Mouse (Mus musculus) heart, adult 2 months (tissue): ENCODE measurements around the gene Lrrc10b.

ENCODE experiments used
- CTCF ChIP-seq: fragments of 200-600 bp; IDR thresholded peaks from 2 replicates; pipeline ENCODE4 v1.8.1; 2022; ENCODE audit warnings: antibody characterized with exemption, mild to moderate bottlenecking, moderate library complexity
- EP300 ChIP-seq: fragments of 200-500 bp; IDR thresholded peaks from 2 replicates; pipeline ENCODE4 v1.6.1; 2011; ENCODE audit warnings: low read depth, low read length, control low read depth; ENCODE audit not compliant: insufficient read depth
- POLR2A ChIP-seq: fragments of 200-500 bp; IDR thresholded peaks from 2 replicates; pipeline ENCODE4 v1.6.1; 2011; ENCODE audit warnings: mild to moderate bottlenecking, low read depth, low read length, control low read depth; ENCODE audit not compliant: insufficient read depth

GRCm38 (mm10) chr19:10459907-10460306 is 2.6 kb upstream of the Lrrc10b start:
- TF ChIP-seq POLR2A: no peak
- no peak for TF ChIP-seq CTCF
- no peak for TF ChIP-seq EP300
